Mouse (Mus musculus) urinary bladder, postnatal 10 days (tissue): ENCODE results near the gene Mtx3.
"Not testable (repeated sequence)": the region's sequence is repeated elsewhere in the genome, so short reads cannot be mapped to it uniquely, and the experiment has no call there.

Experiments
- DNase-seq: peaks from one replicate; pipeline ENCODE4 v3.0.0; 2022; ENCODE audit warnings: low spot score

Mtx3 gene

DNA sequence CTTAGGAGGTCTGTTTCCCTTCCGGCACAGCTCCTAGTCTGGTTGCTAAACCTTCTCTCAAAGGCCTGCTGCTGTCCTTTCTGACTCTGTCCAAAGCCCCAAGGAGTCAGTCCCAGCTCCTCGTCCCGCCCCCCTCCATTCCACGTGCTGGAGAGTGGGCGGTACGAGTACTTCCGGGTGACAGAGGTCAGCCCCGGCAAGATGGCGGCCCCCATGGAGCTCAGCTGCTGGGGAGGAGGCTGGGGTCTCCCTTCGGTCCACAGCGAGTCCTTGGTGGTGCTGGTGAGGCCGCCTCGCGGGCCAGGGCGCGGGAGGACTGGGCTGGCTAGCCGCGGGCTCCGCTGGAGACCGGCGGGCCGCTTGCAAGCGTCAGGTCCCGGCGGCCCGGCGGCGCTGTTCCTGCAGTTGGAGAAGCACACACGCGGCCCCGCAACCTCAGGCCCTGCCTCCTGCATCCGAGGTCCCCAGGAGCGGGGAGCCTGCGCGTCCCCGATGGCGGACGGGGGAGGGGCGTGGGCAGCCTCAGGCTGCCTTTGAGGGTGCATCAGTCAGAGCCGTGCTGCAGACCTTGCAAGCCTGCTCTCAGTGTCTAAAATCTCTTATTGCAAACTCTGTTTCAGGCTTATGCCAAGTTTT, at the start of gene Mtx3:
Gene Mtx3 (plus strand): TSS at position 175 of the 636 bp plus-strand sequence.
- DNase-seq, result peak; percentile 47

DNA sequence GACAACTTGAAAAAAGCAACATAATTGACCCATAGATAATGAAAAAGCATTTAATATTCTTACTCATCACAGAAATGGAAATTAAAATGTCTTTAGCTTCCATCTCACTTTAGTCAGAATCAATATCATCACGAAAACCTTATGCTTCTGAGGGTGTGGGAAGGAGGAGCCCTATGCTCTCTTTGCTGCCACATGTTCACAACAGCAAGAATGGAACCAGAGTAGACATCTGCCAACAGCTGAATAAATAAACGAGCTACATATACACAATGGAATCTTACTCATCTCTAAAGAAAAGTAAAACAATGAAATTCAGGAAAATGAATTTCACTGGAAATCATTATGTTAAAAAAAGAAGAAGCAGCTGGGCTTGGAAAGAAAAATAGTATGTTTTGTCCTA, 45.7 kb upstream of the Mtx3 start:
- no peak for DNase-seq

- DNase-seq, result no peak
Measured at GRCm38 (mm10) chr13:92799306-92799925, 45.1 kb upstream of the Mtx3 start.

GRCm38 (mm10) chr13:92806785-92807184, 37.8 kb upstream of the Mtx3 start:
- no peak for DNase-seq

GRCm38 (mm10) chr13:92807849-92808248, 36.7 kb upstream of the Mtx3 start:
- no peak for DNase-seq

DNA sequence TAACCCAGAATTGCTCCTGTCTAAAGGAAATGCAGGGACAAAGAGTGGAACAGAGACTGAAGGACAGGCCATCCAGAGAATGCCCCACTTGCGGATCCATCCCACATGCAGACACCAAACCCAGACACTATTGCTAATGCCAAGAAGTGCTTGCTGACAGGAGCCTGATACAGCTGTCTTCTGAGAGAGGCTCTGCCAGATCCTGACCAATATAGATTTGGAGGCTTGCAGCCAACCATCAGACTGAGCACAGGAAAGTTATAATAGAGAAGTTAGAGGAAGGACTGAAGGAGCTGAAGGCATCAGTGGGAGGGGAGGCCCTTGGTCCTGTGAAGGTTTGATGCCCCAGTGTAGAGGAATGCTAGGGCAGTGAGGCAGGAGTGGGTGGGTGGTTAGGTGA, 34.0 kb upstream of the Mtx3 start:
- not testable (repeated sequence) for DNase-seq

DNA sequence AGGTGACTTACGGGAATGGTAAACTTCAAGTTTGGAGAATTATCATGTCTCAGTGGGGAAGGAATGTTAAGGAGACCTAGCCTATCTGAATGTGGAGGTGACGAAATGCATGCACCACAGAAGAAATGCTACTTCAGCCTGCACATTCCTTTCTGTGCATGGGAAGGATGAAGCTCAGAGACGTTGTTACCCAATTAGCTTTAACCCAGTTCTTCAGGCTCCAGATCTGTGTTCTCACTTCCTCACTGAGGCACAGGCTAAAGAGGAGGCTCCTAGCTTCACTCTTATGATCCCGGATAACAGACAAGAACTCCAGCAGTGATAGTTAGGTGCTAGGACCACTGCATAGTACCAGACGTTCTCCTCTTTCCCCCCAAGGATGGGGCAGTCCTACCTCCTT, 28.2 kb upstream of the Mtx3 start:
- DNase-seq, result no peak

GRCm38 (mm10) chr13:92817357-92817756, 27.2 kb upstream of the Mtx3 start:
- DNase-seq, result no peak

GRCm38 (mm10) chr13:92828820-92829219, 15.7 kb upstream of the Mtx3 start:
- DNase-seq, result no peak

DNA sequence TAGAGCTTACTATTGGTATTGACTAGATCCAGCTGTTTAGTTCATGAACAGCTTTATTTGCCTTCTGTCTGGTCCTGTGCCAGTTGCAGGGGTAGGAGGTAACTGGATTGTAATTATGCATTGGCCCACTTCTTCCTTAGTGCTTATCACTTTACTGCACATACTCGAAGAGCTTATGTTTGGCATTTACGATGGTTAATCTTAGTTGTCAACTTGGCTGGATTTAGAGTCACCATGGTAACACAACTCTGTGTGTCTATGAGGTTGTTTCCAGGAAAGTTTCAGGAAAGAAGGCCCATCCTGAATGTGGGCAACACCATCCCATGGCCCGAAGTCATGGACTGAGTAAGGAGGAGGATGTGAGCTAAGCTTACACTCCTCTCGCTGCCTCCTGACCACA, 11.4 kb upstream of the Mtx3 start:
- no peak for DNase-seq

GRCm38 (mm10) chr13:92846438-92846837, 1.9 kb downstream of the Mtx3 start:
- DNase-seq, result no peak

DNA sequence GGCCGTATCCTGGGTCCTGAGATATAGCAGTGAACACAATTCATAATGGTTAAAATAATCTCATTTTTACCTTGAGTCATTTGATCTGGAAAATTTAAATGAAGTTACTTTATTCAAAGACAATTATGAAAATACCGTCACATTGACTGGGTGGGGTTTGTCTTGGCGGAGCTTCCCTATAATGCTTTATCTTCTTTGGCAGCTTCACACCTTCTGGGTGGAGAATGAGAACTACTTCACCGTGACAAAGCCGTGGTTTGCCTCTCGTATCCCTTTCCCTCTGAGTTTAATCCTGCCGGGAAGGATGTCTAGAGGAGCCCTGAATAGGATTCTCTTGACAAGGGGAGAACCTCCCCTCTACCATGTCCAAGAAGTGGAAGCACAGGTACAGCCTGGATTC, 2.8 kb downstream of the Mtx3 start:
- DNase-seq, result no peak

DNA sequence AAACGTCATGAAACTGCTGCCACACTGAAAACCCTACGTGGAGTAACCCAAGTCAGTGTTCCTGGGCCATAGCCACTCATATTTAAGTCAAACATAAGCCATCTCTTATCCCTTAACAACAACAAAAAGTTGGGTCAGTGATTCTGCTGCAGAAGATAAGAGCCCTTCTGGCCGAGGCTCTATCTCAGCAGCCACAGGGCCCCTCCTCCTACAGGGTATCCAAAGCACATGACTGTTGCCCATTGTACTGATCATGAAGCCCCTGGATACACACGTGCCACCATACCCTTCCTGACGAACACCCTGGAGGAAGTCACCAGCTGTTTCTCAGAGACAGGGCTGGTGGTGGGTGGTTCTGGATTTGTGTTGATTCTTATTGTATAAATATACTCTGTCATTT, 3.4 kb downstream of the Mtx3 start:
- no peak for DNase-seq

DNA sequence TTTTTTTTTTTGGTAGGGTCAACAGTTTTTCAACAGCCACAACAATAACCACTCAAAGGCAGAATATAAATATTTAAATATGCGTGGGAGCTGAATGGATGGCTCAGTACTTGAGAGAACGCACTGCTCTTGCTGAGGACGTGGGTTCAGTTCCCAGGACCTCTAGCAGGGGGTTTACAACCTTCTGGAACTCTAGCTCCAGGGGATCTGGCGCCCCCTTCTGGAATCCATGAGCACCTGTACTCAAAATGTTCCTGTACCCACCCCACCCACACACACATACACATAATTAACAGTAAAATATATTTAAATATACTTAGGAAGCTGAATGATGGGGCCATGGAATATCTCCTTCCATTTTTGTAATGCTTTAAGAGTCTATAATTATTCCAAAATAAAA, 11.3 kb downstream of the Mtx3 start:
- DNase-seq, result no peak

GRCm38 (mm10) chr13:92858808-92859207, 14.2 kb downstream of the Mtx3 start:
- DNase-seq, result no peak

GRCm38 (mm10) chr13:92859959-92860358, 15.4 kb downstream of the Mtx3 start:
- no peak for DNase-seq

GRCm38 (mm10) chr13:92865358-92865757, 20.8 kb downstream of the Mtx3 start:
- no peak for DNase-seq

DNA sequence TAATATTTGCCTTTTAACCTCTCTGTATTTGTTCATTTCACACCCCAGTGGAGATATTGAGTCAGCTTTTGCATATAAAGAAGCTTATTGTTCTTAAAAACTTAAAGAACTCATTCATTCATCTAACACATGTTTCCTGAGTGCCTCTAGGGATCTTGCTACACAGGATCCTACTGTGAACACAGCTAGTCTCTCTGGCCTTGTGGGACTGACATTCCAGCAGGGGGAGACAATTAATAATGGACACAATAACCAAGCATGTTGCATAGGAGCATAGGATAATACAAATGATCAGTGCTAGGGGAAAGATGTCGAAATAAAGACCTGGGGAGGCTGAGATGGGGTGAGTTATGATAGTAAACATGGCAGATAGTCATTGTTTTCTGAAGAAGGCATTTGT, 22.1 kb downstream of the Mtx3 start:
- no peak for DNase-seq

- DNase-seq, result no peak
Measured at GRCm38 (mm10) chr13:92879514-92879913, 35.0 kb downstream of the Mtx3 start.

DNA sequence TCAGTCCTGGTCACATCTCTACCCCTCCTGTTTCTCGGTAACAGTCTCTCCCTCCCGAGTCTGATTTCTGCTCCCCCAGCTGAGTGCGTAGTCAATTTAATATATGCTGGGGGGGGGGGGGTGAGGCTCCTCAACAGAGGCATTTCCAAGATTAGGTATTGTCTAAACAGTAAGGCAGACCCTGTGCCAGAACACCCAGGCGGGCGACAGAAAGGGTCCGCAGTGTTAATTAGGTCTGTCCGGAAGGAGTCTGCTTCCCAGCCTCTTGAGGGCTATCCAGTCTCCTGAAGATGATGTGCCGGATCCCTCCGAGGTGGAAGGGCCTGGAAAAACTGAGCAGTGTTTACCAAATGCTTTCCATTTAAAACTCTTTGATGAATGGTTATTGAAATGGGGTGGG, 35.4 kb downstream of the Mtx3 start:
- DNase-seq, result no peak

GRCm38 (mm10) chr13:92880589-92880988, 36.0 kb downstream of the Mtx3 start:
- DNase-seq, result no peak

DNA sequence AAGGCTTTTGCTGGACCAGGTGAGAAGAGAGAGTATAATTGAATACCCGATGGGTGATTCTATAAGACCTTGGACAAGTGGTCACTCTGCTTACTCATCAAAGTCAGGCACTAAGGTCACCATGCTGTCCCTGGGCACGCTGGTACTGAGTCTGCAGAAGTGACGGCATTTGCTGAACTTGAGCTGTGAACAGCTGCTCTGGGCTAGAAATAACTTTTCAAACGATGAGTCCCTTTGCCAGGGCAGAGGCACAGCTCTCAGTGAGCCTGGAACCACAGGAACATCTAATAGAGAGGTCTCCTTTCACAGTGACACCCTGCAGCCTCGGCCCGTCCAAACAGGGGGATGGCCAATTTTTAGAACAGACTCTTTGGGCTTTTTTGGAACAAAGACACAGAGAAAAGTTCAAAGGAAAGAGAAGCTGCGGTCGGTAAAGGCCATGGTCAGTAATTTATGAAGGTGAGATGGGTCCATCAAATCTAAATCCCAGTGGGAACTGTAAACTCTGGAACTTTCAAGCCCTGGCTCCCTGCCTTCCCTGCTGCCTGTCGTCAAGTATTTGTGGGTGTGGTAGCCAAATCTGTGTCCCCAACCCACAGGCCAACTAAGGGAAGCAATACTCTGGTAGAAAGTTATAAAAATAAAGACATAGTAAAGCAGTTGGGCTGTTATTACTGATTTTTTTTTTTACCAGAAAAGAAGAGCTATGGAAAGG, 37.9 kb downstream of the Mtx3 start:
- no peak for DNase-seq

DNA sequence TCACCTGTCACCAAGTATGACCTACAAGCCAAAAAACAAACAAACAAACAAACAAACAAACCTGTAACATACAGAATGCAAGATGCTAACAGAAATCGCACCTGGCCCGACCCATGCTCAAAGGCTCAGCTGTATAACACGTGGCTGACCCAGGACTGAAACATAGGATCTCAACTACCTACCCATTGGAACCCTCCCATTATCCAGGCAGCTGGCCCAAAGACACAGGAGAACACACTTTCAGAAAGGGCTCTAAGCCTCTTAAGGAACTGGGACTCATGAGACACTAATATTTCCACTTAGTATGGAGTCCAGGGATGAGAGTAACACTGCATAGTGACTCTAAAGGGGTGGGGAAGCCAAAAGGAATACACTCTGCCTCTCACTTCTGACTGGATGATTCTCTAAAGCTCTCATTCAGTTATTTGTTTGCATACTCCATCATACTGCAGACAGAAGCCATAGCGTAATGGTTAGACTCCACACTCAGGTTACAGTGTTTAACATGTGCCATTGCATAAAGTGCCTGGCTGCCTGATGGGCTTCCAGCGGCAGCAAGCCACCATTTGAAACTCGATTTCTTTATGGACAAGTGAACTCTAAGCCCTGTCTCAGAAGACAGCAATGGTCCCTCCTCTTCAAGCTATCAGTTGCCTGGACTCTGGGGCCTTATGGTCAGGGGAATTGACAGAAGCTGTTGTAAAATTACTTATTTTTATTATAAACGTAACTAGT, 38.6 kb downstream of the Mtx3 start:
- no peak for DNase-seq
